In the genomic region with DNA sequence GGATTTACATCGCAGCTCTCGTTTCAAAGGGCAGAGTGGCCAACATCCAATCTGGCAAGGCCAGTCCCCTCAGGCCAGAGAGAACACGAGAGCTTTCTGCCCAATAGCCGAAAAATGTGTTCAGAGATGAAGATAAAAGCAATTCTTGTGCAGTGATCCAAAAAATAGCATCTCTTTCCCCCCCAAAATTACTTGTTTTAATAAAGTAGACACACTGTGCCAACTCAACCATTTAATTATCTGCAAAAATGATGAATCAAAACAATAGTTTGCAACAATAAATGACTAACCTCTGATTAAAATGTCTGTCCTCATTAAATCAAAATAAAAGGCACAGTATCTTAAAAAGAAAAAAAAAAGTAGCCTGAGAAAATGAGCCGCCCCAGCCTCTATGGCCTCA, we compare ENCODE assay signal across 16 mouse cellular contexts.
DNase-seq lines count a peak whose midpoint lies in the region; ATAC-seq lines count a peak whose summit lies in the region.
"Had no signal": no experiment of that assay in that cellular context is flagged by ENCODE, and none has a peak within 500 bp of the region (broad histone marks: within the 10 kb centered on the region; RNA-seq: fewer than 3 reads in every experiment).

No protein-coding gene starts in this region.

- 38% methylated on average over 5 of the region's 5 CpGs for WGBS in midbrain, embryonic 12.5 days
- 50% methylated on average over 5 of the region's 5 CpGs for WGBS in midbrain, embryonic 11.5 days
- 56% methylated on average over 5 of the region's 5 CpGs for WGBS in hindbrain, embryonic 12.5 days
- 34% methylated on average over 5 of the region's 5 CpGs for WGBS in limb, embryonic 11.5 days

- no peak overlapping the region for H3K4me2 ChIP-seq in midbrain, embryonic 12.5 days (replicated peaks)
- no peak overlapping the region for H3K4me2 ChIP-seq in midbrain, embryonic 11.5 days
- no peak overlapping the region for H3K4me2 ChIP-seq in hindbrain, embryonic 12.5 days (replicated peaks)
- no peak overlapping the region for H3K4me2 ChIP-seq in limb, embryonic 11.5 days (ENCODE audit: low read depth, severe bottlenecking)
- H3K4me2 ChIP-seq: liver, embryonic 12.5 days; lung, embryonic 14.5 days; neural tube, embryonic 12.5 days had no signal

- H3K9ac ChIP-seq in midbrain, embryonic 12.5 days (replicated peaks): no peak overlapping the region; the same call in 1 of the 2 replicates
- H3K9ac ChIP-seq in midbrain, embryonic 11.5 days (ENCODE audit: low read length): no peak overlapping the region
- no peak overlapping the region for H3K9ac ChIP-seq in hindbrain, embryonic 12.5 days
- no peak overlapping the region for H3K9ac ChIP-seq in limb, embryonic 11.5 days (ENCODE audit: low read length)
- H3K9ac ChIP-seq: liver, embryonic 12.5 days; lung, embryonic 14.5 days; neural tube, embryonic 12.5 days had no signal

- no peak overlapping the region for H3K4me3 ChIP-seq in midbrain, embryonic 12.5 days
- H3K4me3 ChIP-seq in midbrain, embryonic 11.5 days (ENCODE audit: low read depth, low read length): no peak overlapping the region
- H3K4me3 ChIP-seq in hindbrain, embryonic 12.5 days: no peak overlapping the region
- no peak overlapping the region for H3K4me3 ChIP-seq in limb, embryonic 11.5 days (ENCODE audit: low read depth, low read length)
- H3K4me3 ChIP-seq: erythroblast, embryonic 14.5 days; liver, embryonic 12.5 days; neural tube, embryonic 12.5 days had no signal

- no peaks in the 10 kb centered on the region for H3K27me3 ChIP-seq in midbrain, embryonic 12.5 days
- no peaks in the 10 kb centered on the region for H3K27me3 ChIP-seq in midbrain, embryonic 11.5 days (ENCODE audit: control insufficient read depth, insufficient read depth, low read length)
- H3K27me3 ChIP-seq in hindbrain, embryonic 12.5 days: no peaks in the 10 kb centered on the region
- no peaks in the 10 kb centered on the region for H3K27me3 ChIP-seq in limb, embryonic 11.5 days (ENCODE audit: control insufficient read depth, insufficient read depth, low read length)
- H3K27me3 ChIP-seq: liver, embryonic 12.5 days; neural tube, embryonic 12.5 days had no signal

- H3K36me3 ChIP-seq in midbrain, embryonic 12.5 days: 0 out of 2 replicates have a peak, but pooled peaks cover 5% of the 10 kb centered on the region
- H3K36me3 ChIP-seq in midbrain, embryonic 11.5 days (ENCODE audit: control insufficient read depth, insufficient read depth, low read length): no peaks in the 10 kb centered on the region
- peaks cover 14% of the 10 kb centered on the region; the same call in 1 of the 2 replicates for H3K36me3 ChIP-seq in hindbrain, embryonic 12.5 days
- no peaks in the 10 kb centered on the region for H3K36me3 ChIP-seq in limb, embryonic 11.5 days (ENCODE audit: control insufficient read depth, insufficient read depth, low read length)

- no peak for ATAC-seq in midbrain, embryonic 12.5 days (ENCODE audit: low FRiP score, low read depth)
- no peak for ATAC-seq in midbrain, embryonic 11.5 days (ENCODE audit: low FRiP score)
- ATAC-seq in hindbrain, embryonic 12.5 days (ENCODE audit: low FRiP score): no peak
- ATAC-seq in limb, embryonic 11.5 days (ENCODE audit: insufficient number of reproducible peaks, low FRiP score, low TSS enrichment, low read depth): no peak
- ATAC-seq: liver, embryonic 12.5 days had no signal

- peak overlapping the region; percentile 85 for H3K27ac ChIP-seq in midbrain, embryonic 12.5 days (replicated peaks)
- H3K27ac ChIP-seq in midbrain, embryonic 11.5 days (ENCODE audit: low read depth, low read length): no peak overlapping the region; the same call in 1 of the 2 replicates
- peak overlapping the region; percentile 89 for H3K27ac ChIP-seq in hindbrain, embryonic 12.5 days
- H3K27ac ChIP-seq in limb, embryonic 11.5 days (replicated peaks; ENCODE audit: low read depth, low read length): peak overlapping the region; percentile 79
- H3K27ac ChIP-seq: liver, embryonic 12.5 days had no signal

- no peaks in the 10 kb centered on the region for H3K9me3 ChIP-seq in midbrain, embryonic 12.5 days
- H3K9me3 ChIP-seq in midbrain, embryonic 11.5 days (ENCODE audit: control insufficient read depth, low read length): no peaks in the 10 kb centered on the region
- H3K9me3 ChIP-seq in hindbrain, embryonic 12.5 days (replicated peaks): no peaks in the 10 kb centered on the region
- H3K9me3 ChIP-seq in limb, embryonic 11.5 days (ENCODE audit: control insufficient read depth, low read length): no peaks in the 10 kb centered on the region
- H3K9me3 ChIP-seq: liver, embryonic 12.5 days; neural tube, embryonic 12.5 days had no signal

- H3K4me1 ChIP-seq in midbrain, embryonic 12.5 days: peaks cover 69% of the 10 kb centered on the region
- H3K4me1 ChIP-seq in midbrain, embryonic 11.5 days (ENCODE audit: control insufficient read depth, insufficient read depth, low read length): peaks cover 33% of the 10 kb centered on the region
- H3K4me1 ChIP-seq in hindbrain, embryonic 12.5 days: peaks cover 69% of the 10 kb centered on the region
- peaks cover 44% of the 10 kb centered on the region for H3K4me1 ChIP-seq in limb, embryonic 11.5 days (ENCODE audit: control insufficient read depth, insufficient read depth, low read length)

- no peak for DNase-seq in midbrain, embryonic 11.5 days (ENCODE audit: low spot score, missing footprints)
- no peak for DNase-seq in limb, embryonic 11.5 days (ENCODE audit: low spot score)
- DNase-seq in retina, embryonic 14.5 days (ENCODE audit: low spot score): peak; percentile 27
- no peak for DNase-seq in cerebellum, adult 11 months
- DNase-seq in left cerebral cortex, adult 9 months (ENCODE audit: low spot score in 2 of 2): no peak
- DNase-seq: gastrocnemius, postnatal 25 days; kidney, adult 8-10 months; kidney, postnatal 36 days; lung, embryonic 14.5 days; lung, postnatal 4 days; right cerebral cortex, adult 18-20 months had no signal
